Mouse (Mus musculus) ES-E14 (cell line): ENCODE measurements around the gene Lamb3. TPM values are rescaled to one million over a fixed set of nuclear protein-coding genes. Genes with fewer than 3 reads are reported as not detected.

Experiments used
- DNase-seq: peaks from one replicate; pipeline ENCODE4 v3.0.0-alpha.2; 2013; ENCODE audit warnings: low read depth, low spot score
- H3K27ac ChIP-seq: 2 replicates; pipeline ENCODE4 v1.5.1; 2012; ENCODE audit warnings: low read depth, mild to moderate bottlenecking, low read length, moderate library complexity, mixed read lengths; ENCODE audit not compliant: poor library complexity, insufficient read depth, severe bottlenecking
- H3K36me3 ChIP-seq: 2 replicates; pipeline ENCODE4 v1.6.1; 2012; ENCODE audit warnings: mild to moderate bottlenecking, low read length, moderate library complexity, mixed read lengths; ENCODE audit not compliant: control insufficient read depth, poor library complexity, insufficient read depth, severe bottlenecking
- H3K4me1 ChIP-seq, 2 experiments: fragments of 150-350 bp in 1 of 2; sonication (generic) in 1 of 2; 2 replicates each; pipeline ENCODE4 v1.6.1; 2012; ENCODE audit warnings: low read length in 2 of 2, mild to moderate bottlenecking in 1 of 2, mixed read lengths in 1 of 2; ENCODE audit not compliant: control insufficient read depth in 2 of 2, insufficient read depth in 2 of 2, poor library complexity in 1 of 2
- H3K4me3 ChIP-seq, 2 experiments: fragments of 150-350 bp in 1 of 2; sonication (generic) in 1 of 2; 2 replicates each; pipeline ENCODE4 v1.5.1; 2012; ENCODE audit warnings: low read length in 2 of 2, low read depth in 1 of 2, mild to moderate bottlenecking in 1 of 2, mixed read lengths in 1 of 2; ENCODE audit not compliant: insufficient read depth in 1 of 2, poor library complexity in 1 of 2, severe bottlenecking in 1 of 2
- H3K9ac ChIP-seq: 2 replicates; pipeline ENCODE4 v1.6.1; 2012; ENCODE audit warnings: low read depth, mild to moderate bottlenecking, low read length, mixed read lengths; ENCODE audit not compliant: poor library complexity, insufficient read depth, severe bottlenecking
- H3K9me3 ChIP-seq: fragments of 150-350 bp; sonication (generic); 2 replicates; pipeline ENCODE4 v1.6.1; 2012; ENCODE audit warnings: low read depth, mild to moderate bottlenecking, low read length; ENCODE audit not compliant: control insufficient read depth, insufficient read depth
- CHD2 ChIP-seq: IDR thresholded peaks from 2 replicates; pipeline ENCODE4 v1.6.1; 2014; ENCODE audit warnings: mild to moderate bottlenecking, low read depth, low read length, inconsistent platforms
- HCFC1 ChIP-seq: IDR thresholded peaks from 2 replicates; pipeline ENCODE4 v1.6.1; 2012; ENCODE audit warnings: low read length, inconsistent platforms, borderline replicate concordance; ENCODE audit not compliant: insufficient read depth
- MAFK ChIP-seq: IDR thresholded peaks from 2 replicates; pipeline ENCODE4 v1.6.1; 2014; ENCODE audit warnings: mild to moderate bottlenecking, low read depth, low read length, inconsistent platforms; ENCODE audit not compliant: insufficient read depth
- ZC3H11A ChIP-seq: IDR thresholded peaks from 2 replicates; pipeline ENCODE4 v1.6.1; 2012; ENCODE audit warnings: low read depth, mild to moderate bottlenecking, inconsistent platforms, low read length, borderline replicate concordance
- ZNF384 ChIP-seq: IDR thresholded peaks from 2 replicates; pipeline ENCODE4 v1.6.1; 2012; ENCODE audit warnings: low read depth, low read length, inconsistent platforms
- in situ Hi-C, 2 experiments: fragments of 600-800 bp; cut with MboI; formaldehyde crosslinking; loops; one replicate each; pipeline ENCODE4 v1.15.1; 2025; ENCODE audit warnings: low sequenced_read_pairs in 2 of 2, inconsistent platforms in 1 of 2; ENCODE audit not compliant: unreplicated experiment in 2 of 2
- total RNA-seq: library from RNA; depleted of rRNA; stranded (reverse); fragments of 300-350 nt; gene quantifications from 2 replicates; pipeline ENCODE4 v1.2.3, GENCODE M21; 2012

Gene Lamb3
- total RNA-seq, 1 experiment: 2.9 TPM

- no peak for DNase-seq
- Histone ChIP-seq H3K4me1 (no peaks in the 10 kb centered on the region), H3K27ac (no peak overlapping the region), H3K4me3 (no peak overlapping the region), H3K36me3 (no peaks in the 10 kb centered on the region), H3K9me3 (no peaks in the 10 kb centered on the region), H3K9ac (no peak overlapping the region)
- in situ Hi-C loops: no loop called here
- TF ChIP-seq HCFC1 (no peak), ZNF384 (no peak), CHD2 (no peak), ZC3H11A (no peak), MAFK (no peak)
Observed at GRCm38 (mm10) chr1:193327216-193327615, 119.7 kb downstream of the Lamb3 start.

- H3K4me3 ChIP-seq: no peak overlapping the region
- in situ Hi-C loops: no loop called here
- H3K4me1 ChIP-seq: no peaks in the 10 kb centered on the region
- no peaks in the 10 kb centered on the region for H3K9me3 ChIP-seq
- no peak for DNase-seq
- H3K9ac ChIP-seq: no peak overlapping the region
- H3K36me3 ChIP-seq: no peaks in the 10 kb centered on the region
- TF ChIP-seq HCFC1: no peak
- no peak for TF ChIP-seq ZC3H11A
- no peak for TF ChIP-seq MAFK
- TF ChIP-seq CHD2: no peak
- no peak for TF ChIP-seq ZNF384
- no peak overlapping the region for H3K27ac ChIP-seq
Observed at GRCm38 (mm10) chr1:193327686-193328085, 120.2 kb downstream of the Lamb3 start.

- in situ Hi-C loops: no loop called here
- DNase-seq: no peak
Observed at GRCm38 (mm10) chr1:193329557-193329956, 122.1 kb downstream of the Lamb3 start.

GRCm38 (mm10) chr1:193330172-193330571 is 122.7 kb downstream of the Lamb3 start:
- TF ChIP-seq MAFK (no peak), CHD2 (no peak), HCFC1 (no peak), ZC3H11A (no peak), ZNF384 (no peak)
- in situ Hi-C loops: no loop called here
- Histone ChIP-seq H3K4me3 (no peak overlapping the region), H3K4me1 (no peaks in the 10 kb centered on the region), H3K27ac (no peak overlapping the region), H3K9me3 (no peaks in the 10 kb centered on the region), H3K9ac (no peak overlapping the region), H3K36me3 (no peaks in the 10 kb centered on the region)
- DNase-seq: no peak

More at GRCm38 (mm10) chr1:193329557-193329956, 122.1 kb downstream of the Lamb3 start:
- Histone ChIP-seq H3K36me3 (no peaks in the 10 kb centered on the region), H3K9ac (no peak overlapping the region), H3K9me3 (no peaks in the 10 kb centered on the region), H3K27ac (no peak overlapping the region), H3K4me3 (no peak overlapping the region), H3K4me1 (no peaks in the 10 kb centered on the region)
- no peak for TF ChIP-seq HCFC1
- TF ChIP-seq CHD2: no peak
- TF ChIP-seq ZC3H11A: no peak
- TF ChIP-seq MAFK: no peak
- TF ChIP-seq ZNF384: no peak

GRCm38 (mm10) chr1:193330626-193331025 is 123.1 kb downstream of the Lamb3 start:
- no peak for TF ChIP-seq MAFK
- TF ChIP-seq CHD2: no peak
- TF ChIP-seq HCFC1: no peak
- TF ChIP-seq ZC3H11A: no peak
- TF ChIP-seq ZNF384: no peak
- in situ Hi-C loops: no loop called here
- H3K36me3 ChIP-seq: no peaks in the 10 kb centered on the region
- H3K4me1 ChIP-seq: no peaks in the 10 kb centered on the region
- H3K9ac ChIP-seq: no peak overlapping the region
- H3K9me3 ChIP-seq: no peaks in the 10 kb centered on the region
- DNase-seq: no peak
- H3K27ac ChIP-seq: no peak overlapping the region
- H3K4me3 ChIP-seq: no peak overlapping the region
